Mouse (Mus musculus): ENCODE data around the gene Tff1. TPM values are rescaled to one million over a fixed set of nuclear protein-coding genes. Genes with fewer than 3 reads are reported as not detected.

The Tff1 gene
- polyA plus RNA-seq, 1 experiment from 2014 or later: not detected

GRCm38 (mm10) chr17:31119429-31119828 lies 45.6 kb downstream of the Tff1 start:
- Histone ChIP-seq H3K27me3 (replicated peaks; ENCODE audit: insufficient read depth, low read length) (no peaks in the 10 kb centered on the region), H3K36me3 (ENCODE audit: insufficient read depth, low read length) (no peaks in the 10 kb centered on the region), H3K9ac (replicated peaks; ENCODE audit: low read depth) (no peak overlapping the region), H3K4me2 (replicated peaks; ENCODE audit: low read depth, low read length) (no peak overlapping the region), H3K4me1 (ENCODE audit: insufficient read depth, low read depth, low read length) (no peaks in the 10 kb centered on the region), H3K4me3 (ENCODE audit: low read depth, low read length) (no peak overlapping the region), H3K9me3 (ENCODE audit: low read length) (no peaks in the 10 kb centered on the region), H3K27ac (ENCODE audit: low read length) (no peak overlapping the region)
- WGBS: 2% methylated on average over 4 of the region's 7 CpGs
- ATAC-seq (peak; percentile 59), DNase-seq (ENCODE audit: low spot score) (peak; percentile 67)
- TF ChIP-seq EP300 (IDR thresholded peaks at IDR 0.05): no peak
- TF ChIP-seq CTCF (IDR thresholded peaks at IDR 0.05): peak; percentile 95

- no peaks in the 10 kb centered on the region for H3K36me3 ChIP-seq (ENCODE audit: insufficient read depth, low read length)
- 85% methylated on average over 5 of the region's 5 CpGs for WGBS
Measured at GRCm38 (mm10) chr17:31117946-31118345, 47.1 kb downstream of the Tff1 start.

GRCm38 (mm10) chr17:31116063-31116462 lies 49.0 kb downstream of the Tff1 start:
- no peaks in the 10 kb centered on the region for H3K36me3 ChIP-seq (ENCODE audit: insufficient read depth, low read length)
- TF ChIP-seq CTCF (IDR thresholded peaks at IDR 0.05): no peak
- TF ChIP-seq EP300 (IDR thresholded peaks at IDR 0.05): no peak
- WGBS: 41% methylated on average over 6 of the region's 6 CpGs
- no peaks in the 10 kb centered on the region for H3K4me1 ChIP-seq (ENCODE audit: insufficient read depth, low read depth, low read length)
- DNase-seq (ENCODE audit: low spot score): no peak
- no peak overlapping the region for H3K4me3 ChIP-seq (ENCODE audit: low read depth, low read length)
- no peak for ATAC-seq
- H3K9me3 ChIP-seq (ENCODE audit: low read length): no peaks in the 10 kb centered on the region
- H3K27ac ChIP-seq (ENCODE audit: low read length): no peak overlapping the region
- no peak overlapping the region for H3K9ac ChIP-seq (replicated peaks; ENCODE audit: low read depth)
- H3K4me2 ChIP-seq (replicated peaks; ENCODE audit: low read depth, low read length): no peak overlapping the region
- no peaks in the 10 kb centered on the region for H3K27me3 ChIP-seq (replicated peaks; ENCODE audit: insufficient read depth, low read length)

More at GRCm38 (mm10) chr17:31117946-31118345, 47.1 kb downstream of the Tff1 start:
- Histone ChIP-seq H3K4me3 (ENCODE audit: low read depth, low read length) (no peak overlapping the region), H3K4me1 (ENCODE audit: insufficient read depth, low read depth, low read length) (no peaks in the 10 kb centered on the region), H3K27me3 (replicated peaks; ENCODE audit: insufficient read depth, low read length) (no peaks in the 10 kb centered on the region), H3K9ac (replicated peaks; ENCODE audit: low read depth) (no peak overlapping the region), H3K27ac (ENCODE audit: low read length) (no peak overlapping the region), H3K4me2 (replicated peaks; ENCODE audit: low read depth, low read length) (no peak overlapping the region), H3K9me3 (ENCODE audit: low read length) (no peaks in the 10 kb centered on the region)
- no peak for ATAC-seq
- no peak for TF ChIP-seq CTCF (IDR thresholded peaks at IDR 0.05)
- TF ChIP-seq EP300 (IDR thresholded peaks at IDR 0.05): no peak
- no peak for DNase-seq (ENCODE audit: low spot score)

GRCm38 (mm10) chr17:31113191-31113856 lies 51.8 kb downstream of the Tff1 start:
- H3K27me3 ChIP-seq (replicated peaks; ENCODE audit: insufficient read depth, low read length): no peaks in the 10 kb centered on the region
- H3K27ac ChIP-seq (ENCODE audit: low read length): no peak overlapping the region
- H3K4me2 ChIP-seq (replicated peaks; ENCODE audit: low read depth, low read length): no peak overlapping the region
- no peak for DNase-seq (ENCODE audit: low spot score)
- ATAC-seq: no peak
- H3K4me3 ChIP-seq (ENCODE audit: low read depth, low read length): no peak overlapping the region
- no peaks in the 10 kb centered on the region for H3K9me3 ChIP-seq (ENCODE audit: low read length)
- no peaks in the 10 kb centered on the region for H3K36me3 ChIP-seq (ENCODE audit: insufficient read depth, low read length)
- TF ChIP-seq EP300 (IDR thresholded peaks at IDR 0.05) (no peak), CTCF (IDR thresholded peaks at IDR 0.05) (no peak)
- 68% methylated on average over 9 of the region's 9 CpGs for WGBS
- H3K4me1 ChIP-seq (ENCODE audit: insufficient read depth, low read depth, low read length): no peaks in the 10 kb centered on the region
- H3K9ac ChIP-seq (replicated peaks; ENCODE audit: low read depth): no peak overlapping the region

Other genes with a start within 250 kb of the Tff1 start
- not detected in 2 replicates for gene Umodl1, start 210.6 kb downstream of the Tff1 start, polyA plus RNA-seq (2015; fragmentation: Nextera tagmentation; extraction: Ambion mirVana)
- gene Abcg1, start 107.6 kb downstream of the Tff1 start, polyA plus RNA-seq (2015; fragmentation: Nextera tagmentation; extraction: Ambion mirVana): 26.9 and 35.3 TPM in 2 replicates
- gene Tff3, start 35.6 kb downstream of the Tff1 start, polyA plus RNA-seq (2015; fragmentation: Nextera tagmentation; extraction: Ambion mirVana): not detected in 2 replicates
- gene Tff2, start 21.0 kb downstream of the Tff1 start, polyA plus RNA-seq (2015; fragmentation: Nextera tagmentation; extraction: Ambion mirVana): 0.21 and 0.68 TPM in 2 replicates
- gene Tmprss3, start 33.7 kb upstream of the Tff1 start, polyA plus RNA-seq (2015; fragmentation: Nextera tagmentation; extraction: Ambion mirVana): not detected in 2 replicates
- gene Ubash3a, start 42.6 kb upstream of the Tff1 start, polyA plus RNA-seq (2015; fragmentation: Nextera tagmentation; extraction: Ambion mirVana): 0.11 and 0.38 TPM in 2 replicates
- 21.4 and 25.2 TPM in 2 replicates for gene Rsph1, start 112.1 kb upstream of the Tff1 start, polyA plus RNA-seq (2015; fragmentation: Nextera tagmentation; extraction: Ambion mirVana)
- 25.2 and 33.9 TPM in 2 replicates for gene Slc37a1, start 121.5 kb upstream of the Tff1 start, polyA plus RNA-seq (2015; fragmentation: Nextera tagmentation; extraction: Ambion mirVana)
- gene Pde9a, start 220.9 kb upstream of the Tff1 start, polyA plus RNA-seq (2015; fragmentation: Nextera tagmentation; extraction: Ambion mirVana): 44.1 and 44.2 TPM in 2 replicates

Data from lung, postnatal 0 days (tissue).